8 mouse cellular contexts compared by ENCODE assay signal in genomic region chr1:178337551-178338317, GRCm38 (mm10). TPM values are rescaled to one million over a fixed set of nuclear protein-coding genes. Genes with fewer than 3 reads are reported as not detected.
DNase-seq lines count a peak whose midpoint lies in the region; ATAC-seq and TF ChIP-seq lines count a peak whose summit lies in the region.

Gene Hnrnpu (minus strand): TSS chr1:178337797.

- H3K27me3 ChIP-seq in E14TG2a.4 (ENCODE audit: insufficient read depth, low read length), result no peaks in the 10 kb centered on the region
- no peaks in the 10 kb centered on the region for H3K27me3 ChIP-seq in forebrain, embryonic 13.5 days
- no peaks in the 10 kb centered on the region for H3K27me3 ChIP-seq in neural tube, embryonic 15.5 days (replicated peaks)

- peak within 1 kb of the TSS; percentile 99 for H3K4me3 ChIP-seq in E14TG2a.4 (replicated peaks; ENCODE audit: low read length)
- H3K4me3 ChIP-seq in forebrain, embryonic 13.5 days, result peak within 1 kb of the TSS; percentile 100
- H3K4me3 ChIP-seq in neural tube, embryonic 15.5 days (replicated peaks), result peak within 1 kb of the TSS; percentile 96

- under 1% methylated on average over 71 of the region's 73 CpGs for WGBS in forebrain, embryonic 13.5 days
- WGBS in neural tube, embryonic 15.5 days, result under 1% methylated on average over 73 of the region's 73 CpGs

- peak within 1 kb of the TSS; percentile 90 for H3K4me2 ChIP-seq in forebrain, embryonic 13.5 days
- peak within 1 kb of the TSS; percentile 70 for H3K4me2 ChIP-seq in neural tube, embryonic 15.5 days

- peak within 1 kb of the TSS; percentile 100 for H3K27ac ChIP-seq in forebrain, embryonic 13.5 days
- peak within 1 kb of the TSS; percentile 98 for H3K27ac ChIP-seq in neural tube, embryonic 15.5 days (replicated peaks)

- peak; percentile 89 for DNase-seq in c-Kit-positive CD71-positive TER-119-positive erythroid progenitor cells, embryonic 14.5 days (ENCODE audit: low spot score)
- peak; percentile 97 for DNase-seq in heart, postnatal 10 days
- DNase-seq in layer of hippocampus, adult 11-12 months (ENCODE audit: low spot score), result peak; percentile 97
- DNase-seq in lung, adult 18-20 months, result peak; percentile 94 to 95
- peak; percentile 95 for DNase-seq in testis, postnatal 14 days (ENCODE audit: low spot score)

- TF ChIP-seq CTCF in E14TG2a.4 (conservative IDR thresholded peaks at IDR 0.05; ENCODE audit: low read length), result no peak

- H3K4me1 ChIP-seq in E14TG2a.4 (replicated peaks; ENCODE audit: low read depth, low read length), result peaks cover 45% of the 10 kb centered on the region
- peaks cover 29% of the 10 kb centered on the region for H3K4me1 ChIP-seq in forebrain, embryonic 13.5 days
- peaks cover 26% of the 10 kb centered on the region for H3K4me1 ChIP-seq in neural tube, embryonic 15.5 days

- H3K36me3 ChIP-seq in E14TG2a.4 (ENCODE audit: insufficient read depth, low read length), result peaks cover 34% of the 10 kb centered on the region
- peaks cover 23% of the 10 kb centered on the region for H3K36me3 ChIP-seq in forebrain, embryonic 13.5 days (ENCODE audit: poor library complexity, severe bottlenecking)
- peaks cover 13% of the 10 kb centered on the region for H3K36me3 ChIP-seq in neural tube, embryonic 15.5 days

- H3K9me3 ChIP-seq in E14TG2a.4 (ENCODE audit: low read length), result no peaks in the 10 kb centered on the region
- no peaks in the 10 kb centered on the region for H3K9me3 ChIP-seq in forebrain, embryonic 13.5 days (replicated peaks)
- no peaks in the 10 kb centered on the region for H3K9me3 ChIP-seq in neural tube, embryonic 15.5 days (replicated peaks)

- H3K9ac ChIP-seq in forebrain, embryonic 13.5 days, result peak within 1 kb of the TSS; percentile 100
- H3K9ac ChIP-seq in neural tube, embryonic 15.5 days (replicated peaks), result peak within 1 kb of the TSS; percentile 100

- ATAC-seq in forebrain, embryonic 13.5 days, result peak; percentile 90
- peak; percentile 89 for ATAC-seq in neural tube, embryonic 15.5 days (ENCODE audit: low FRiP score)

- intact Hi-C loops in heart, postnatal 10 days (cut with DNase I), result loop anchor here (1.0 to 2.0 kb wide), 3 partner anchors 31 to 111 kb away; partner anchors contain the start of gene Efcab2

RNA-seq across cellular contexts. Expression of gene Hnrnpu, which starts in this region (rescaled TPM):
- 334 and 374 TPM in 2 replicates for polyA plus RNA-seq in forebrain, embryonic 13.5 days (2015; fragmentation: Nextera tagmentation; extraction: Ambion mirVana)
- 100 to 1,000 TPM; 258 to 270 TPM for total RNA-seq in heart, postnatal 10 days (2021)
- polyA plus RNA-seq in neural tube, embryonic 15.5 days (2015; fragmentation: Nextera tagmentation; extraction: Ambion mirVana), result 224 and 254 TPM in 2 replicates

Comparison
In these comparisons a context has a peak if more than half of its experiments do, and no peak if none do; other contexts are left out.
1. Peak in every context shown above with its lines: DNase-seq, ATAC-seq, H3K4me3 ChIP-seq and H3K27ac ChIP-seq.